Mouse (Mus musculus): ENCODE data around the gene Nudt8.

DNA sequence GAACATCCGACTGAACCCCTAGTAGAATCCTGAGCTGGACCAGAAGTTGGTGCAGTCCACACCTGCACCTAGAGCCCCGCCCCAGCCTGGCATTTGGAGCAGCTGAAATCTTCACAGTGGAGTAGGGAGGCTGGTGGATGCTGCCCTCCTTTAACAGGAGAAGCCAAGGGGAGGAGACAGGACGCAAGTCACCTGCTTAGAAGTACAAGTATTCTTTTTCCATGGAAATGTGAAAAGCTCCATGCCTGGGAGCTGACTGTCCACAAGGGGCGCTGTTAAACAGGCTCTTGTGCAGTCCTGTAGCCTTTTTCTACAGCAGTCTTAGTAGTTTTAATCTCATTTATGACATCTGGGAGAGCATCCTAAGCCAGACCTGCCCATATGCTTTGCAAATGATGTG lies 11.6 kb upstream of the Nudt8 start:
- TF ChIP-seq CTCF (IDR thresholded peaks at IDR 0.05; ENCODE audit: borderline replicate concordance, insufficient read depth, low read depth, low read length) (no peak), POLR2A (IDR thresholded peaks at IDR 0.05; ENCODE audit: borderline replicate concordance, insufficient read depth, low read length) (no peak)
